Mouse (Mus musculus) heart, postnatal 0 days (tissue): ENCODE measurements at regions not wholly inside any gene's neighbourhood (a gene's known extent, or its start where the extent isn't known, plus 50 kb on each side); places are given as distances from the start of the nearest gene placed in this dataset.

Source experiments
- CTCF ChIP-seq: IDR thresholded peaks from 2 replicates; pipeline ENCODE4 v1.5.1; 2016; ENCODE audit warnings: antibody characterized with exemption, control low read depth, low read depth
- EP300 ChIP-seq: IDR thresholded peaks from 2 replicates; pipeline ENCODE4 v1.6.1; 2016; ENCODE audit warnings: antibody characterized with exemption, low read depth

GRCm38 (mm10) chr13:37557766-37558165, 212.8 kb downstream of the Ly86 start:
- TF ChIP-seq CTCF (no peak), EP300 (no peak)
